Mouse (Mus musculus) hindbrain, embryonic 12.5 days (tissue): ENCODE data around the gene Dmrta2. TPM values are rescaled to one million over a fixed set of nuclear protein-coding genes. Genes with fewer than 3 reads are reported as not detected.

Experiments
- ATAC-seq: fragments of 200-750 bp; cut with Nextera tagmentation; 2 replicates; pipeline ENCODE4 v1.8.0; 2017; ENCODE audit warnings: moderate TSS enrichment; ENCODE audit not compliant: low FRiP score
- H3K27ac ChIP-seq: fragments of 300-500 bp; sonication (generic); 2 replicates; pipeline ENCODE4 v1.5.1; 2016; ENCODE audit warnings: mild to moderate bottlenecking
- H3K27me3 ChIP-seq: fragments of 300-500 bp; sonication (generic); 2 replicates; pipeline ENCODE4 v1.6.1; 2016; ENCODE audit warnings: mild to moderate bottlenecking
- H3K36me3 ChIP-seq: fragments of 300-500 bp; sonication (generic); 2 replicates; pipeline ENCODE4 v1.6.1; 2016; ENCODE audit warnings: mild to moderate bottlenecking
- H3K4me1 ChIP-seq: fragments of 300-500 bp; sonication (generic); 2 replicates; pipeline ENCODE4 v1.6.1; 2016
- H3K4me2 ChIP-seq: fragments of 300-500 bp; sonication (generic); replicated peaks from 2 replicates; pipeline ENCODE4 v1.6.1; 2016; ENCODE audit warnings: mild to moderate bottlenecking
- H3K4me3 ChIP-seq: fragments of 300-500 bp; sonication (generic); 2 replicates; pipeline ENCODE4 v1.5.1; 2016; ENCODE audit warnings: mild to moderate bottlenecking
- H3K9ac ChIP-seq: fragments of 300-500 bp; sonication (generic); 2 replicates; pipeline ENCODE4 v1.6.1; 2016; ENCODE audit warnings: mild to moderate bottlenecking, moderate library complexity
- H3K9me3 ChIP-seq: fragments of 300-500 bp; sonication (generic); replicated peaks from 2 replicates; pipeline ENCODE4 v1.6.1; 2016; ENCODE audit warnings: mild to moderate bottlenecking
- WGBS: fragments of 180-500 bp; shearing (Covaris S2); methylation state at CpG from one replicate; pipeline ENCODE4 v1.1.7; 2016; 5-methylcytosine and 5-hydroxymethylcytosine counted together
- polyA plus RNA-seq: library from polyadenylated mRNA; unstranded; fragments of >200 nt; fragmentation: Nextera tagmentation; extraction: Ambion mirVana; gene quantifications from 2 replicates; pipeline ENCODE4 v1.2.1, GENCODE M21; 2016

The Dmrta2 gene
- polyA plus RNA-seq, 1 experiment from 2014 or later, result 0.21 TPM

DNA sequence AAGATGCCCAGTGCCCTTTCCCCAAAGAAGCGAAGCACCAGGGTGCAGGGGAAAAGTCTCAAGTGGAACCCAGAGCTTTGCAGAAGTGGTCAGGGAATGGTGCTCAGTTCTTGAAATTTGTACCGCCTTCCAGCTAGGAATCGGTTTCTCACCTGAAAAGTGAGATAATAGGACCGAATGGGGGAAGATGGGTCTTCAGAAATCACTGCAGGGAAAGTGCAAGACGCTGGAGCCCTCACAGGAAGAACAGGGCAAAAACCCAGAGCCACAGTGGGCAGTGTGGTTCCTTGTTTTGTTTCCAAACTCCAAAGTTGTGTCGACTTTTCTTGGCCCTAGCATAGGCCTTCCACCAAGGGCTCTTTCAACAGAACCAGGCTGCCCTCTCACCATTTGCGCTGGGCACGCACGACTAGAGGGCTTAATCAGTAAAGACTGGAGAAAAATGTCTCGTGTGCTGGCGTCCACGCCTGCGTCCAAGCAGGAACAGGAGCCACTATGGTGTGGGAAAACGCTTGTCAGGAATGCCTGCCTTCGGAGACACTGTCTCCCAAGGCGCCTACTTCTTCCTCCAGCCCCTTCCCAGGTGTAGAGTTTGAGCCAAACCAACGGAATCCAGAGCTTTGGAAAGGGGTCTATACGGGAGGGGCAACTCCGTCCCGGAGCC lies 3.7 kb upstream of the Dmrta2 start:
- ATAC-seq, result no peak
- Histone ChIP-seq H3K4me3 (no peak overlapping the region), H3K4me1 (peaks cover 22% of the 10 kb centered on the region), H3K27me3 (peaks cover 96% of the 10 kb centered on the region), H3K4me2 (0 out of 2 replicates have a peak overlapping the region, but pooled peaks have one; percentile 21), H3K9me3 (no peaks in the 10 kb centered on the region), H3K36me3 (no peaks in the 10 kb centered on the region), H3K9ac (no peak overlapping the region), H3K27ac (no peak overlapping the region)
- 3% methylated on average over 20 of the region's 20 CpGs for WGBS

DNA sequence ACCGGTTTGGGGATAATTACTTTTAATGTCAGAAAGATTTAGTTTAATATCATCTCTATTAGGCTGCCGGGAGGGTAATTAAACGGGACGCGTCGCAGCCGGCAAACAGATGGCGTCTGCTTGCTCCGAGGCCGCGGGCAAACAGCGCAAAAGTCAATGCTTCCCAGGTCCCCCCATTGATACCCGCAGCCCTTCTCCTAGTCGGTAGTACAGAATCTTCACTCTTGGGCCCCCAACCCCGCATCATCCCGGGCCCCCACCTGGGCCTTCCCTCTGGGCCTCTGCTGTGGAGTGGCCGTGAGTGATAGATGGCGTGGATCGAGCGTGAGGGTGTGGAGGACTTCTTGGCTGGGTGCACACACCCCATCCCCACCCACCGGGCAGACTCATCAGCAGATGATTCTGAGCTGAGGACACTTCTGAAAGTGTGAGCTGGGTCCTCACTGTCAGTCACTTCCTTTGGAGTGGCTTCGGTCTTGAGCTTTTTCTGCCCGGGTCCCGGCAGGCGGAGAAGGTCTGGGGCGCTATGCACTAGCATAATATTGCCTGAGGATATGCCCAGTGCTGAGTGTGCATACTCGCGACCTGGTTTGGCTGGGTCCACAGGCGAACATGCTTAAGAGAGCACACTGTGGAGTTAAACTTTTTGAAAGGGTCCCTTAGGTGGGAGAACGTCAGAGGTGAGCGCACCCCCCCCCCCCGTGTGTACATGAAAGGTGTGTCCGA lies 3.0 kb upstream of the Dmrta2 start:
- 2% methylated on average over 33 of the region's 33 CpGs for WGBS
- no peak overlapping the region for H3K27ac ChIP-seq

DNA sequence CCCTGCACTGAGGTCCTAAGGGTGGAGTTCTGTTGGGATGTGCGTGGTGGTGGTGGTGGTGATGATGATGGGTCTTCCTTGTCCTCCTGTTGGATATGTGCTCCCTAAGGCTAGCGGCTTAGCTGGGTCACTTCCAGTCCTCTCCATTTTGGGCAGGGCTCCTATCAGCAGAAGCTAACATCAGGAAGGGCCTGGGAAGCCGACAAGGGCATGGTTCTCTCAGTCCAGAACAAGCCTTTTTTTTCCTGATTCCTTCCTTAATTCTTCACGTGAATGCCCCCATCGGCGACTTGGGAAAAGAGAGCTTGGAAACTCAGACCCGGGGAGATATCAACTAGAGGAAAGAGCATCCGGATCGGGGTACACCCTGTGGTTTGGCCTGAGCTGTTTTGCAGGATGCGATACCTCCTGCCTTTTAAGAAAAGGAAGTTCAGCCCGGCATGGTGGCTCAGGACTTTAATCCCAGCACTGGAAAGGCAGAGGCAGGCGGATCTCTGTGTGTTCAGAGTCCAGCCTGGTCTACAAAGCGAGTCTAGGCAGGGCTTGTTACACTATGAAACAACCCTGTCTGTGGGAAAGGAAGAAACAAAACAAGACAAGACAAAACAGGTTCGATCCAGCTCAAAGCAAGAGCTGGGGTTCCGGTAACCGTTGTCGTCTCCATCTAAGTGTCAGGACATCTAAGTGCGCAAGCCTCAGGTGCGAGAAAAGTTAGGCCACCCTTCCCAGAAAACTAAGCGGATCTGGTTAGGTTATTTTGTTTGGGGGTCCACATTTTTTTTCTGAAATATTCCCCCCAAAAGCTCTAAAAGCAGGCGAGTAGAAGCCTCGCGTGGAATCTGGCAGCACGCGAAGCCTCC lies 2.2 kb upstream of the Dmrta2 start:
- Histone ChIP-seq H3K9me3 (no peaks in the 10 kb centered on the region), H3K4me1 (peaks cover 28% of the 10 kb centered on the region), H3K27me3 (peaks cover 98% of the 10 kb centered on the region), H3K9ac (no peak overlapping the region), H3K4me2 (no peak overlapping the region), H3K27ac (no peak overlapping the region), H3K36me3 (no peaks in the 10 kb centered on the region), H3K4me3 (no peak overlapping the region)
- no peak for ATAC-seq
- 7% methylated on average over 25 of the region's 25 CpGs for WGBS

More for the DNA sequence above, 3.0 kb upstream of the Dmrta2 start:
- Histone ChIP-seq H3K9me3 (no peaks in the 10 kb centered on the region), H3K9ac (no peak overlapping the region), H3K27me3 (peaks cover 97% of the 10 kb centered on the region), H3K4me1 (peaks cover 23% of the 10 kb centered on the region), H3K4me3 (no peak overlapping the region), H3K36me3 (no peaks in the 10 kb centered on the region), H3K4me2 (peak overlapping the region; percentile 21; the same call in 1 of the 2 replicates)
- no peak for ATAC-seq

DNA sequence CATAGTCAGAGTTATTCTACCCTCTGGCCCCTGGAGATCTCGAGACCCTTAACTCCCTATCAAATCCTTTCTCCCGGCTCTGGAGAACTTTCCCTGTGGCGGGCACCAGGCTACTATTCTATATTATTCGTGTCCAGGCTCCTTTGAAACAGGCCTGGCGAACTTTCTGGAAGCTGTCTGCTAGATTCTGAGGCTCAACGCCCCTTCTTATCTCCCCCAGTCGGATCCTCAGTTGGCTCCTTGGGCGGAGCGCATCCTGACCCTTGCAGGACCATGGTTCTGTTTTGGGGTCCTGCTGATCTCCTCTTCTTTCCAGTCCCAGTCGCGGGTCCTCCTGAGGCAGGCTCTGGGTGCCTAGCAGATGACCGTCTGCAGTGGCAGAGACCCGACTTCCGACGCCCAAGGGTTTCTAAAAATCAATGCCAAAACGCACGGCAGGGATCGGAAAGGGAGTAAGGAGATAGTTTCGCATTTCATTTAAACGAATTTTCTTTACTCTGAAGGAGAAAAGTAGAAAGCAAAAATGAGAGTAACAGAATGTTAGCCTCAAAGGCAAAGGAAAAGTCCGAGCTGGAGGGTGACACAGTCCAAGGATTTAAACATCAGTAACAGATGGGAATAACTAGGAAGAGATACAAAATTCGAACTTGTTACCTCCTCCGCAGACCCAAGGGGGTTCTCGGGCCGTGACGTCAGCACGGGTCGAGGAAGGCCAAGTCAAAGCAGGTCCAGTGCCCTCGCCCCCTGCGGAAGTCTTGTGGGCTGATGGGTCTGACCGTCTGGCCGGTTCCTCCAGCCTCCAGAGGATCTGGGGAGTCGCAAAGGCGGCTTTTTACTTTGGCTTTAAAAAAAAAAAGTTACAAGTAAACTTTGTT lies 1.3 kb upstream of the Dmrta2 start:
- no peaks in the 10 kb centered on the region for H3K36me3 ChIP-seq
- H3K9ac ChIP-seq, result no peak overlapping the region
- H3K4me2 ChIP-seq, result peak overlapping the region; percentile 63; the same call in 1 of the 2 replicates
- H3K27me3 ChIP-seq, result peaks cover 98% of the 10 kb centered on the region
- peaks cover 28% of the 10 kb centered on the region for H3K4me1 ChIP-seq
- no peak for ATAC-seq
- no peaks in the 10 kb centered on the region for H3K9me3 ChIP-seq
- 2% methylated on average over 34 of the region's 34 CpGs for WGBS
- no peak overlapping the region for H3K27ac ChIP-seq
- no peak overlapping the region for H3K4me3 ChIP-seq

DNA sequence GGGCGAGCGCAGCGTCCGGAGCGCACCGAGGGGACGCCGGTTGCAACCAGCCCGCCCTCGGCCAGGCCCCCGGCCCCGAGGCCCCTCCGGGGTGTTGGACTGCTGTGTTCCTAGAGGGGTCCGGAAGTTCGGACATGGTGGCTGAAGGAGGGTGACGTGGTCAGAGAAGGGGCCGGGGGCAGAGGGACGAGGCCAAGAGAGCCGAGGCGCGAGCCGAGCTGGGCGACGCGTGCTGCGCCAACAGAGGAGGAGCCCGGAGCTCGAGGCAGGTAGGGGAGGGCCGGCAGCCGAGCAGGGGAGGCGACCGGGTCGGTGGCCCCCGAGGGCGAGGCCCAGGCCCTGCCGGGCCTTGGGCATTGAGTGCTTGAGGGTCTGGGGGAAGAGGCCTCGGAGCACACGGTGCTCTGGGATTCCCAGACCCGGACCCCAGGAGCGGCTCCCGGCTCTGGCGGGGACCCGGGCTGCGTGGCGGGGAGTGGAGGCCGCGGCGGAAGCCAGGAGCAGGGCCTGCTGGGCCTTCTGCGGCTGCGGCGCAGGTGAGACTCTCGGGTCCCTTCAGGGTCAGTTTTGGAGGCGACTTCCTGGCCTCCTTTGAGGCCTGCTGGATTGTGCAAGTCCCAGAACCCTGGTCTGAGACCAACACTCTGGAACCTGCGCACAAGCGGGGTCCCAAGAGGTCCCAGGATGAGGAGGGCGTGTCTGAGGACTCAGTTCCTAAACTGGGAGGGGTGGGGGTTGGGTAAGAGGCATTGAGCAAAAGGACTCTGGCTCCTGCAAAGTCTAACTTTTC lies 410 bp downstream of the Dmrta2 start:
- Histone ChIP-seq H3K27ac (no peak overlapping the region), H3K36me3 (no peaks in the 10 kb centered on the region), H3K9me3 (no peaks in the 10 kb centered on the region), H3K4me2 (peak overlapping the region; percentile 63), H3K4me3 (peak overlapping the region; percentile 40), H3K27me3 (peaks cover 96% of the 10 kb centered on the region), H3K4me1 (peaks cover 38% of the 10 kb centered on the region), H3K9ac (peak overlapping the region; percentile 50; the same call in 1 of the 2 replicates)
- WGBS, result under 1% methylated on average over 56 of the region's 56 CpGs
- no peak; the same call in 1 of the 2 replicates for ATAC-seq

DNA sequence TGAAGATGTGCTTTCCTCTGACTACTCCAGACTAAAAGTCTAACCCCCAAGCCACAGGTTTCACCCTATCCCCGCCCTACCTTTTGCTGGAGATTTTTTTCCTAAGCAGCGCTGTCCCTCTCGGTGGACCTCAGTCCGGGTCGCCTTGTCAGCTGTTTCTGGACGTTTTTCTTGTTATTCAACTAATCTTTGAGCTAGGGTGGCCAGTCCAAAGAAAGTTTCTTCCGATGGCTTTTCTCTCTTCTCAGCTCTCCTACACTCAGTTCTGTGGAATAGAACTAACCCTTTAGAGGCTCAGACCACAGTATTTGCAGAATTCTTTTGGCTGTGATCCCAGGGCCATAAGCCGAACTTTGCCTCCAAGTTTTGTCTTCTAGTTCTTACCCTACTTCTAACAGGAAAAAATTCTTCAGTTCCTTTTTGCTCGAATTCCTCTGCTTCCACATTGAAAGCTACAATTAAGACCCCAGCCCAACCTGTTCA lies 1.0 kb downstream of the Dmrta2 start:
- H3K4me3 ChIP-seq, result 0 out of 2 replicates have a peak overlapping the region, but pooled peaks have one; percentile 40
- H3K9me3 ChIP-seq, result no peaks in the 10 kb centered on the region
- WGBS, result 3% methylated on average over 9 of the region's 9 CpGs
- peak overlapping the region; percentile 63 for H3K4me2 ChIP-seq
- H3K36me3 ChIP-seq, result no peaks in the 10 kb centered on the region
- no peak overlapping the region for H3K27ac ChIP-seq
- no peak overlapping the region for H3K9ac ChIP-seq
- H3K4me1 ChIP-seq, result peaks cover 43% of the 10 kb centered on the region
- H3K27me3 ChIP-seq, result peaks cover 96% of the 10 kb centered on the region
- ATAC-seq, result no peak

DNA sequence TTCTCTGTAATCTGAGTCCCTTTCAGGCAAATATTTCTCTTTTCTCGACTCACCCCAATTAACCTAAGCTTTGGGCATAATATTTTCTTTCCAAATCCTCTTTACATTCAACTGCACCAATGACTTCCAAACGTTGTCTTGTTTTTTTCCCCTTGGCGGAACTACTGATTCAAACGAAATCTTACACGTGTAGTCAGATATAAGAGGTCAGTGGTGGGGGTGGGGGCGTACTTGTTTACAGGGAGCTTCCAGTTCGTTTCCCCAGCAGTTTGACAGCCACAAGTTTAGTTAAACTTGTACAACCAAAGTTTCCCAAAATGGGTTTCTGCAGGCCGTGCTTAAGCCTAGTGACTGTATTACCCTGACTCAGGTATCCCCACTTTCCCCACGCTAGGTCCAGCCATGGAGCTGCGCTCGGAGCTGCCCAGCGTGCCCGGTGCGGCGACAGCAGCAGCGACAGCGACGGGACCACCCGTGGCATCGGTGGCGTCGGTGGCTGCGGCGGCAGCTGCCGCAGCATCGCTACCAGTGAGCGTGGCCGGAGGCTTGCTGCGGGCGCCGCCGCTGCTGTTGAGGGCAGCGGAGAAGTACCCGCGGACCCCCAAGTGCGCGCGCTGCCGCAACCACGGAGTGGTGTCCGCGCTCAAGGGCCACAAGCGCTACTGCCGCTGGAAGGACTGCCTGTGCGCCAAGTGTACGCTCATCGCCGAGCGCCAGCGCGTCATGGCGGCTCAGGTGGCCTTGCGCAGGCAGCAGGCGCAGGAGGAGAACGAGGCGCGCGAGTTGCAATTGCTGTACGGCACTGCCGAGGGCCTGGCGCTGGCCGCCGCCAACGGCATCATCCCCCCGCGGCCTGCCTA lies 1.8 kb downstream of the Dmrta2 start:
- peak overlapping the region; percentile 4 for H3K4me3 ChIP-seq
- no peak overlapping the region for H3K9ac ChIP-seq
- no peaks in the 10 kb centered on the region for H3K9me3 ChIP-seq
- peak overlapping the region; percentile 26 for H3K4me2 ChIP-seq
- under 1% methylated on average over 64 of the region's 66 CpGs for WGBS
- H3K36me3 ChIP-seq, result no peaks in the 10 kb centered on the region
- H3K4me1 ChIP-seq, result peaks cover 38% of the 10 kb centered on the region
- H3K27ac ChIP-seq, result no peak overlapping the region
- no peak for ATAC-seq
- peaks cover 96% of the 10 kb centered on the region for H3K27me3 ChIP-seq

DNA sequence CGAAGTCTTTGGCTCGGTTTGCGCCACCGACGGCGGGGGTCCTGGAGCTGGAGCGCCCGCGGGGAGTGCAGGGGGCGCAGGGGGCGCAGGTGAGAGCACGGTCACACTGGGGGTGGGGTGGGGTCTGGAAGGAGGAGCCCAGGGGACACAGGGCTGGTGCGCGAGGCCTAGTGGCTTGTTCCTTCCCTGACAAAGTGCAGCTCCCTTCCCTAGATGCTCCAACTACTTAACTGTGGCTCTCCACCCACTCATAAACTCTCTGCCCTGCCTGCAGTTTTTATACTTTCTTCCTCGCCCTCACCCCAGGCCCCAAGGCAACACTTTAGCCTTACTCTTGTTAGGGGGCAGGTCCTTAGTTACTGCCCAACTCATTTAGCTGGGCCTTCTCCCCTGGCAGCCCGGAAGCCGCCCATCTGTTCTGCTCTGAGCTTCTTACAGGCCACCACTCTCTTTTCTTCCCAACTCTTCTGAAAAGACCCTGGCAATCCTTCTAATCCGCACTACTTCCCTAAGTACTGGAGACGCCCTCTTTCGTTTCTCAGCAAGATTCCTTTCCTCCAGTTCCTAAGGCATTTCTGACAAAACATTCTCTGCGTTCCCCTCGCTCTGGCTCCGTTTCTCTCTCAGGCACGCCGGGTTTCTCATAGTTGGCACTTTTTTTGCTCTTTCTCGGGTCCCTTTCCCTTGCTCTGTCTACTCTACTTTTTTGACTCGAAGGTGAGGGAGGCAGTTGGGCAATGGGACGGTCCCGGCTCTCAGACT lies 2.6 kb downstream of the Dmrta2 start:
- H3K4me2 ChIP-seq, result peak overlapping the region; percentile 26
- no peaks in the 10 kb centered on the region for H3K9me3 ChIP-seq
- H3K36me3 ChIP-seq, result no peaks in the 10 kb centered on the region
- peaks cover 96% of the 10 kb centered on the region for H3K27me3 ChIP-seq
- ATAC-seq, result no peak
- H3K9ac ChIP-seq, result no peak overlapping the region
- no peak overlapping the region for H3K27ac ChIP-seq
- WGBS, result 1% methylated on average over 27 of the region's 29 CpGs
- peak overlapping the region; percentile 4 for H3K4me3 ChIP-seq
- H3K4me1 ChIP-seq, result peaks cover 36% of the 10 kb centered on the region

DNA sequence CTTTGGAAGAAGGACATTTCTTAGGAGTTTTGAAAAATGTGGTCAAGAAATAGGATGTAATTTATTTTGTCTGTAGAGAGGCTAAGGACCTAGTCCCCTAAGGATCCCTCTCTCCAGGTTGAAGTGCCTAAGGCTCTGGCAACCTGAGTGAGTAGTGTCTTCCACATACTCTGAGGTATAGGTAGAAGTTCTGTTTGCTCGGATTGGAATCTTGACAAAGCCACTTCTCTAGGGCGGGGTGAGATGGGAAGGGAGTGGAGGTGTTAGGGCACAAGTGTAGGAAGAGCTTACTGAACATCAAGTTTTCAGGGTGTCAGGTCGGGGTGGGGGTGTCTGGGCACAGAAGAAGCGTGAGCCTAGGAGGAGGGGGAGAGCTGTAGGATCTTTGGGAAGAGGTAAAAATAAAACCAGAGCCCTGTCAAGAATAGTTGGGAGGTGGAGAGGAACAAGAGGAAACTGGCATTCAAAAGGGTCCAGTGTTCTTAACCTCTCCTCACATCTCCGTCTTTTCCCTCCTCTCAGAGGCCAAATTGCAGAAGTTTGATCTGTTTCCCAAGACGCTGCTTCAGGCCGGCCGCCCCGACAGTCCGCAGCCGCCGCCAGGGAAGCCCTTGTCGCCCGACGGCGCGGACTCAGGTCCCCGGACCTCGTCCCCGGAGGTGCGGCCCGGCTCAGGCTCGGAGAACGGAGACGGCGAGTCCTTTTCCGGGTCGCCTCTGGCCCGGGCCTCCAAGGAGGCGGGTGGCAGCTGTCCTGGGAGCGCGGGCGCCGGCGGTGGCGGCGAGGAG lies 3.4 kb downstream of the Dmrta2 start:
- under 1% methylated on average over 37 of the region's 37 CpGs for WGBS
- H3K4me3 ChIP-seq, result peak overlapping the region; percentile 31; the same call in 1 of the 2 replicates
- no peaks in the 10 kb centered on the region for H3K36me3 ChIP-seq
- H3K9me3 ChIP-seq, result no peaks in the 10 kb centered on the region
- peaks cover 36% of the 10 kb centered on the region for H3K4me1 ChIP-seq
- no peak for ATAC-seq
- no peak overlapping the region for H3K9ac ChIP-seq
- no peak overlapping the region for H3K27ac ChIP-seq
- H3K27me3 ChIP-seq, result peaks cover 96% of the 10 kb centered on the region
- H3K4me2 ChIP-seq, result peak overlapping the region; percentile 47
